Mouse (Mus musculus) layer of hippocampus, adult 11-12 months (tissue): ENCODE data around the gene Ier2.
"Not testable (repeated sequence)": the region's sequence is repeated elsewhere in the genome, so short reads cannot be mapped to it uniquely, and the experiment has no call there.

ENCODE experiments used
- DNase-seq: peaks from one replicate; pipeline ENCODE4 v3.0.0; 2022; ENCODE audit warnings: low spot score

The Ier2 gene

GRCm38 (mm10) chr8:84639162-84640009 is 23.3 kb downstream of the Ier2 start:
- peak; percentile 96 for DNase-seq

- DNase-seq, result no peak
Observed at GRCm38 (mm10) chr8:84638555-84639161, 24.0 kb downstream of the Ier2 start.

GRCm38 (mm10) chr8:84637946-84638554 is 24.6 kb downstream of the Ier2 start:
- no peak for DNase-seq

GRCm38 (mm10) chr8:84636051-84636691 is 26.5 kb downstream of the Ier2 start:
- DNase-seq, result no peak

GRCm38 (mm10) chr8:84635397-84636050 is 27.1 kb downstream of the Ier2 start:
- DNase-seq, result no peak

- DNase-seq, result peak; percentile 49
Observed at GRCm38 (mm10) chr8:84634849-84635304, 27.8 kb downstream of the Ier2 start.

GRCm38 (mm10) chr8:84633841-84634584 is 28.6 kb downstream of the Ier2 start:
- DNase-seq, result no peak

GRCm38 (mm10) chr8:84631813-84632212 is 30.8 kb downstream of the Ier2 start:
- DNase-seq, result no peak

GRCm38 (mm10) chr8:84630145-84630544 is 32.5 kb downstream of the Ier2 start:
- DNase-seq, result no peak

GRCm38 (mm10) chr8:84629586-84629985 is 33.1 kb downstream of the Ier2 start:
- no peak for DNase-seq

GRCm38 (mm10) chr8:84623425-84623824 is 39.2 kb downstream of the Ier2 start:
- not testable (repeated sequence) for DNase-seq

- no peak for DNase-seq
Observed at GRCm38 (mm10) chr8:84621102-84621625, 41.5 kb downstream of the Ier2 start.

- no peak for DNase-seq
Observed at GRCm38 (mm10) chr8:84617005-84617404, 45.6 kb downstream of the Ier2 start.

- no peak for DNase-seq
Observed at GRCm38 (mm10) chr8:84615666-84616485, 46.8 kb downstream of the Ier2 start.

GRCm38 (mm10) chr8:84614512-84615223 is 48.0 kb downstream of the Ier2 start:
- DNase-seq, result peak; percentile 50
